Mouse (Mus musculus): ENCODE results near the gene Krt90. TPM values are rescaled to one million over a fixed set of nuclear protein-coding genes. Genes with fewer than 3 reads are reported as not detected.
"Not testable (repeated sequence)": the region's sequence is repeated elsewhere in the genome, so short reads cannot be mapped to it uniquely, and the experiment has no call there.

The Krt90 gene
- polyA plus RNA-seq, 1 experiment from 2014 or later, result 0.21 TPM

DNA sequence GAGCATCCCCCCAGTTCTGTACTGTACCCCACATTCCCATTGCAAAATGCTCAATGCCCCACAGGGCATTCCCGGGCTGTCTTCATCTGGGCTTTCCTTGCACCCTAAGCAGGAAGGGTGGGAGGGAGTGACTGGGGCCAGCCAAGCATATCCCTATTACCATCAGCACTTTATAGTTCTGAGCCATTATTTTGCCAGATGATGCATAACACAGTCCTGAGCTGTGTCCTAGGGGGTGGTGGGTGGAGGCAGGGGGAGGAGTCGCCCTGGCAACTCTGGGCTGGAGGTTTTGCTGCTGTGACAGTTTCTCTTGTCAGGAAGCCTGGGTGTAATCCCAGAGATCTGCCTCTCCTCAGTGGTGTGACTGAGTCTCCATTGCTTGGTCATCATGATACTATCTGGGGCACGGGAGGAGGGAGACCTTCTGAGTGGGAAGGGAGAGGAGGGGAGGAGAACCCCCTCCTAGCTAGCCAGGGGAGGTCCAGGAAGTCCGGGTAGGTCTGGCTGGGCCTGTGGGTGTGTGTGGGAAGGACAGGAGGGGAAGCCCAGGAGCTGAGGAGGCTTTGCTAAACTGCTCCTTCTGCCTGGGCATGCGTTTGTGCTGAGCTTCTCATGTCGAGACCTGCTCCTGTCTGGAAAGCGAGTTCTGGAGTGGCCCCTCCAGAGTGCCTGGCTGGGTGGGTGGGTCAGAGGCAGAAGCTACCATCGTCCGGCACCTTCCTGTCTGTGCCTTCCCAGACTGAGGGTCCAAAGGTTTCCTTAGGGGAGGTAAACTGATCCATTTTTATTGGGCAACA is 26.5 kb downstream of the Krt90 start:
- no peaks in the 10 kb centered on the region for H3K36me3 ChIP-seq (ENCODE audit: control insufficient read depth, insufficient read depth, low read length)
- WGBS, result 69% methylated on average over 9 of the region's 9 CpGs
- no peaks in the 10 kb centered on the region for H3K9me3 ChIP-seq (ENCODE audit: control insufficient read depth, low read length)
- DNase-seq (ENCODE audit: low spot score) (no peak), ATAC-seq (replicated peaks; ENCODE audit: low FRiP score) (no peak)
- H3K27me3 ChIP-seq (ENCODE audit: control insufficient read depth, insufficient read depth, low read length), result no peaks in the 10 kb centered on the region
- H3K9ac ChIP-seq (ENCODE audit: low read length), result no peak overlapping the region
- H3K4me1 ChIP-seq (replicated peaks; ENCODE audit: control insufficient read depth, insufficient read depth, low read length), result no peaks in the 10 kb centered on the region
- no peak overlapping the region for H3K4me2 ChIP-seq (ENCODE audit: low read depth, low read length, severe bottlenecking)
- H3K27ac ChIP-seq (ENCODE audit: low read depth, low read length), result no peak overlapping the region
- no peak overlapping the region for H3K4me3 ChIP-seq (ENCODE audit: low read depth, low read length)

DNA sequence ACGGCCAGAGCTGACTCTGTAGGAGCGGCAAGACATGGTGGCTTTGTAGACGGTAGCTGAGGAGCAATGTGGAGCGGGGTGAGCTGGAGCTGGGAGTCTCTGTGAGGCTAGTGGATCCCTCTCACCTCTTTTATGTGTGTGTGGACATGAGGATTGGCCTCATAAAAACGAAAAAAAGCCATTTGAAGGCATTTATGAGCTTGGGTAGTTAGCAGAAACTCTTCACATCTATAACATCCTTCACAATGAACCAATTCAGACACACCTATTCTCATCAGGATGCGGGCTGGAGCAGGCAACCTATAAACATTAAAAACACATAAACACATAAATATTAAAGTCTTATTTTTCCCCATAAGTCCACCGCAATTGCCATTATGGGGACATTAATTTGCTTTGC is 30.0 kb downstream of the Krt90 start, which contains the start of gene Krt84:
Gene Krt84 (minus strand): TSS at position 101 of the 400 bp plus-strand sequence.
- ATAC-seq (replicated peaks; ENCODE audit: low FRiP score), result no peak
- WGBS, result 86% methylated on average over 7 of the region's 7 CpGs
- H3K4me2 ChIP-seq (ENCODE audit: low read depth, low read length, severe bottlenecking), result no peak within 1 kb of the TSS

DNA sequence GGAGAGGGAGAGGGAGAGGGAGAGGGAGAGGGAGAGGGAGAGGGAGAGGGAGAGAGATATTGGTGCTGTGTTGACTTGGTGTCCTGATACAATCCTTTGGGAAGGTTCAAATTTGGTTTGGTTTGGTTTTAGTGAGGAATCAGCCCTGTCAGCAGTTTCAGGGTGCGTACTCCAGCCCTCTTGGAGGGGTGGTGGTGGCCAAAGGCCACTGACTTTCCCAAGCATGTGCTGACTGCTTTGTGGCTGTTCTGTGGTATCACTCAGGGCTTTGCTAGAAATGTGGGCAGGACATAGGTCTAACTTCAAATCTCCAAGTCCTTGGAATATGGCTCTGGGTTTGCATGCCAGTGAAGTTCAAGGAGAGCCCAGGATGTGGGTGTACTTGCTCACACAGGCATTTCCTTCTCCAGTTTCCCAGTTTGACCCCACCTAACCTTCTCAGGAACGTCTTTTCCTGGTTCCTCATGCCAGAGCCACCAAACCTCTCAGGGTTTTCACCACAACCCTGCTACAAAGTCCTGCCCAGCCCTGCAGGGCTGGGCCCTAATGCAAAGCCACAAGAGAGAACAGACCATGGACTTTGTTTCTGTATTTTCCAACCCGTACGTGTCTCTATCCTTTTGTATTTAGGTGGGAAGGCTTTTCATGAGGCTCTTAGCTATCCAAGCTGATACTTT is 40.1 kb downstream of the Krt90 start:
- Histone ChIP-seq H3K4me2 (ENCODE audit: low read depth, low read length, severe bottlenecking) (no peak overlapping the region), H3K4me3 (ENCODE audit: low read depth, low read length) (no peak overlapping the region), H3K27me3 (ENCODE audit: control insufficient read depth, insufficient read depth, low read length) (no peaks in the 10 kb centered on the region), H3K9ac (ENCODE audit: low read length) (no peak overlapping the region), H3K27ac (ENCODE audit: low read depth, low read length) (no peak overlapping the region), H3K36me3 (ENCODE audit: control insufficient read depth, insufficient read depth, low read length) (no peaks in the 10 kb centered on the region), H3K4me1 (replicated peaks; ENCODE audit: control insufficient read depth, insufficient read depth, low read length) (no peaks in the 10 kb centered on the region), H3K9me3 (ENCODE audit: control insufficient read depth, low read length) (no peaks in the 10 kb centered on the region)
- no peak for ATAC-seq (replicated peaks; ENCODE audit: low FRiP score)
- WGBS, result 77% methylated on average over 4 of the region's 4 CpGs
- no peak for DNase-seq (ENCODE audit: low spot score)

More for the DNA sequence above, 30.0 kb downstream of the Krt90 start, which contains the start of gene Krt84:
- Histone ChIP-seq H3K27ac (ENCODE audit: low read depth, low read length) (no peak within 1 kb of the TSS), H3K27me3 (ENCODE audit: control insufficient read depth, insufficient read depth, low read length) (no peaks in the 10 kb centered on the region), H3K36me3 (ENCODE audit: control insufficient read depth, insufficient read depth, low read length) (no peaks in the 10 kb centered on the region), H3K9ac (ENCODE audit: low read length) (no peak within 1 kb of the TSS), H3K4me3 (ENCODE audit: low read depth, low read length) (no peak within 1 kb of the TSS), H3K9me3 (ENCODE audit: control insufficient read depth, low read length) (no peaks in the 10 kb centered on the region), H3K4me1 (replicated peaks; ENCODE audit: control insufficient read depth, insufficient read depth, low read length) (no peaks in the 10 kb centered on the region)
- DNase-seq (ENCODE audit: low spot score), result no peak

DNA sequence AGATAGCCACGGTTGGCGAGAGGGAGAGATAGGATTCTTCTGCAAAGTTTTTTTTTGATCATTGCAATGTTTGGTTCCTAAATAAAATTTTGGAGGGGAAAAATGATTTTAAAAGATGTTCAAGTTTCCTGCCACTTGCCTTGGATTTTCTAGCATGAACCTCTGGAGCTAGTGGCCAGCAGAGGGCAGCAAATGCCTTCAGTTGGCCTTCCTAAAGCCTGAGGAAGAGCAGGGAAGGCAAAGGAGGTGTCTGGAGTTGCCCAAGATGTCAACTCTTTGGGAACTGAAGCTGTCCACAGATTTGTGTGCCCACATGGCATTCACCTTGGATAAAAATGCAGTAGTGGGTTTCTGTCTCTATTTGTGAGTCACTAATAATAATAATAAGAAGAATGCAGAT is 43.0 kb downstream of the Krt90 start:
- H3K27me3 ChIP-seq (ENCODE audit: control insufficient read depth, insufficient read depth, low read length), result no peaks in the 10 kb centered on the region
- ATAC-seq (replicated peaks; ENCODE audit: low FRiP score) (no peak), DNase-seq (ENCODE audit: low spot score) (peak; percentile 81)
- H3K4me1 ChIP-seq (replicated peaks; ENCODE audit: control insufficient read depth, insufficient read depth, low read length), result no peaks in the 10 kb centered on the region
- H3K4me2 ChIP-seq (ENCODE audit: low read depth, low read length, severe bottlenecking), result no peak overlapping the region
- H3K36me3 ChIP-seq (ENCODE audit: control insufficient read depth, insufficient read depth, low read length), result no peaks in the 10 kb centered on the region
- no peaks in the 10 kb centered on the region for H3K9me3 ChIP-seq (ENCODE audit: control insufficient read depth, low read length)
- no peak overlapping the region for H3K27ac ChIP-seq (ENCODE audit: low read depth, low read length)
- WGBS, result 21% methylated on average over 2 of the region's 2 CpGs
- no peak overlapping the region for H3K4me3 ChIP-seq (ENCODE audit: low read depth, low read length)
- H3K9ac ChIP-seq (ENCODE audit: low read length), result no peak overlapping the region

DNA sequence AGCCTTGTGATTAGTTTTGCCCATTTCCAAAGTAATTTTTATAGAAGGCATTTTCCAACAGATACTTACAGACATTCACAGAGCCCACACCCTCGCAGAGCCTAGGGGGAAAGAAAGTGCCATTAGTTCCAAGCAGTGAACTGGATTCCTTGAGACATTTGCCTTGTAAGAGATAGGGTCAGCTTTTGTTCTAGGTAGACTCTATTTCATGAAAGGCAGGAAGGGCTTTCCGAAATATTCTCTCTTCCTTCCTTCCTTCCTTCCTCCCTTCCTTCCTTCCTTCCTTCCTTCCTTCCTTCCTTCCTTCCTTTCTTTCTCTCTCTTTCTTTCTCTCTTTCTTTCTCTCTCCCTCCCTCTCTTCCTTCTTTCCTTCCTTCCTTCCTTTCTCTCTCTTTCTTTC is 45.6 kb downstream of the Krt90 start, which contains the start of gene Gm49425:
Gene Gm49425 (minus strand): TSS at position 101 of the 400 bp plus-strand sequence.
- ATAC-seq (replicated peaks; ENCODE audit: low FRiP score); H3K27ac ChIP-seq (ENCODE audit: low read depth, low read length); H3K36me3 ChIP-seq (ENCODE audit: control insufficient read depth, insufficient read depth, low read length); H3K9me3 ChIP-seq (ENCODE audit: control insufficient read depth, low read length); H3K27me3 ChIP-seq (ENCODE audit: control insufficient read depth, insufficient read depth, low read length); H3K4me3 ChIP-seq (ENCODE audit: low read depth, low read length); H3K4me2 ChIP-seq (ENCODE audit: low read depth, low read length, severe bottlenecking); H3K9ac ChIP-seq (ENCODE audit: low read length); H3K4me1 ChIP-seq (replicated peaks; ENCODE audit: control insufficient read depth, insufficient read depth, low read length); DNase-seq (ENCODE audit: low spot score): not testable (repeated sequence)
- 77% methylated on average over 2 of the region's 2 CpGs for WGBS

DNA sequence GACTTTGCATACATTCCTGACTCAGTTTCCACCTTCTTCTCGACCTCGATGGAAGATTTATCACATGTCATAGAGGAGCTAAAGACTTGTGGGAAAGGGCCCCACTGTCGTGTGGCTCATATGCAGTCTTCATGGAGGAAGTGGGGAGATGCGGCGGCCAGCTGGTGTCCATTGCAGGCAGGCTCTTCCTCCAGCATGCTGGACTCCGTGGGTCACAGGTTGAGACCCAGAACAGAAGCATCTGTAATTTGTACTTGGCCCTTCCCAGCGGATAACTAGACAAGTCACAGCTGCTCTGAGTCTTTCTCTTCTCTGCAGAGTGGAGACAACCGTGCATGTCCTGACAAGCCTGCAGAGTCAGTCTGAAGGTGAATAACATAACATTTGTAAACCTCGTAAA is 54.5 kb downstream of the Krt90 start:
- 83% methylated on average over 9 of the region's 9 CpGs for WGBS
- H3K27ac ChIP-seq (ENCODE audit: low read depth, low read length), result no peak overlapping the region
- H3K36me3 ChIP-seq (ENCODE audit: control insufficient read depth, insufficient read depth, low read length), result no peaks in the 10 kb centered on the region
- no peak overlapping the region for H3K4me3 ChIP-seq (ENCODE audit: low read depth, low read length)
- DNase-seq (ENCODE audit: low spot score) (no peak), ATAC-seq (replicated peaks; ENCODE audit: low FRiP score) (no peak)
- no peaks in the 10 kb centered on the region for H3K27me3 ChIP-seq (ENCODE audit: control insufficient read depth, insufficient read depth, low read length)
- no peaks in the 10 kb centered on the region for H3K9me3 ChIP-seq (ENCODE audit: control insufficient read depth, low read length)
- no peak overlapping the region for H3K4me2 ChIP-seq (ENCODE audit: low read depth, low read length, severe bottlenecking)
- H3K9ac ChIP-seq (ENCODE audit: low read length), result no peak overlapping the region
- no peaks in the 10 kb centered on the region for H3K4me1 ChIP-seq (replicated peaks; ENCODE audit: control insufficient read depth, insufficient read depth, low read length)

DNA sequence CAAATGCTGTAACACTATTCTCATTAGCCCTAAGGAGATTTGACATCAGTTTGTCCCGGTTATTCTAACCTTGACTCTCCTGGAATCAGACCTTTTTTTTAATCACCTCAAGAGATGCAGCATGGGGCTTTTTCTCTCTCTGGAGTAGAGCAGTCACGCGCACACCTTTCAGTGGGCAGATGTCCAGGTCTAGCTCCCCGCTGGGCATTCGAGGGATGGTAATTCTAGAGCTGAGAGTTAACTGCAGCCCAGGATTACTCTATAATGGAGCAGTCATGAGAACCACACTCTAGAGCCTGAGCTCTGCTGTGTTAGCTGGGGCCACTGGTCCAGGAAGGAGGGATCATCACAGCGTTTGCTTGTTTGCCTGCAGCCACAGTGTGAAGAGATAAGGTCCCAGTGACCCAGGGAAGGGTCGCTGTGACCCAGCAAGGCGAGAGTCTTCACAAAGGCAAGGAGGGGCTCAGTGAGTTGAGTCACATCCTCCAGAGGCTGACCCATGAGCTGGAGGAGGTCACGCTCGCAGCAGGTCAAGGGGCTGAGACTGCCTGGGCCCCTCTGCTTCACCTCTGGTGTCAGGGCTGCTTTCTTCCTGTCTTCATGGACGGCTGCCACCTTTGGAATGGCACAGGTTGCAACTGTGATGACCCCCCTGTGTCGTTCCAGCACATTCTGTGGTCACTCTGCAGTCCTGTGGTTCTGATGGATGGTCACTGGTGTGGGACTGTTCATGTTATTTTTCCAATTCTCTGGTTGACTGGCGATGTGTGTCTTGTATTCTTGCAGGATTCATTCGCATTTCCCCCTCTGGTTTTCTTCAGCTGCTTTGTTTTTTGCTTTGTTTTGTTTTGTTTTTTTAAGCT is 55.6 kb downstream of the Krt90 start:
- no peak overlapping the region for H3K4me3 ChIP-seq (ENCODE audit: low read depth, low read length)
- H3K36me3 ChIP-seq (ENCODE audit: control insufficient read depth, insufficient read depth, low read length), result no peaks in the 10 kb centered on the region
- H3K4me1 ChIP-seq (replicated peaks; ENCODE audit: control insufficient read depth, insufficient read depth, low read length), result no peaks in the 10 kb centered on the region
- ATAC-seq (replicated peaks; ENCODE audit: low FRiP score), result no peak
- 68% methylated on average over 14 of the region's 14 CpGs for WGBS
- H3K9ac ChIP-seq (ENCODE audit: low read length), result no peak overlapping the region
- H3K9me3 ChIP-seq (ENCODE audit: control insufficient read depth, low read length), result no peaks in the 10 kb centered on the region
- no peak overlapping the region for H3K4me2 ChIP-seq (ENCODE audit: low read depth, low read length, severe bottlenecking)
- no peaks in the 10 kb centered on the region for H3K27me3 ChIP-seq (ENCODE audit: control insufficient read depth, insufficient read depth, low read length)
- DNase-seq (ENCODE audit: low spot score), result no peak
- no peak overlapping the region for H3K27ac ChIP-seq (ENCODE audit: low read depth, low read length)

Data from forebrain, embryonic 11.5 days (tissue).